Mouse (Mus musculus) midbrain, embryonic 16.5 days (tissue): ENCODE measurements around the gene Fndc11. TPM values are rescaled to one million over a fixed set of nuclear protein-coding genes. Genes with fewer than 3 reads are reported as not detected.

Experiments used
- ATAC-seq: fragments of 200-750 bp; cut with Nextera tagmentation; 2 replicates; pipeline ENCODE4 v1.8.0; 2017; ENCODE audit warnings: moderate TSS enrichment
- H3K27ac ChIP-seq: fragments of 300-500 bp; sonication (generic); 2 replicates; pipeline ENCODE4 v1.5.1; 2014; ENCODE audit warnings: mild to moderate bottlenecking, low read length, mixed read lengths
- H3K27me3 ChIP-seq: fragments of 300-500 bp; sonication (generic); 2 replicates; pipeline ENCODE4 v1.6.1; 2014; ENCODE audit warnings: low read depth, low read length, mixed read lengths; ENCODE audit not compliant: control insufficient read depth, insufficient read depth
- H3K36me3 ChIP-seq: fragments of 300-500 bp; sonication (generic); 2 replicates; pipeline ENCODE4 v1.6.1; 2014; ENCODE audit warnings: mild to moderate bottlenecking, low read length, moderate library complexity, mixed read lengths; ENCODE audit not compliant: control insufficient read depth, insufficient read depth
- H3K4me1 ChIP-seq: fragments of 300-500 bp; sonication (generic); 2 replicates; pipeline ENCODE4 v1.6.1; 2014; ENCODE audit warnings: mild to moderate bottlenecking, low read length, mixed read lengths; ENCODE audit not compliant: control insufficient read depth, insufficient read depth
- H3K4me2 ChIP-seq: fragments of 300-500 bp; sonication (generic); 2 replicates; pipeline ENCODE4 v1.6.1; 2014; ENCODE audit warnings: mild to moderate bottlenecking, low read length, mixed read lengths
- H3K4me3 ChIP-seq: fragments of 300-500 bp; sonication (generic); 2 replicates; pipeline ENCODE4 v1.5.1; 2014; ENCODE audit warnings: low read depth, mild to moderate bottlenecking, low read length, moderate library complexity, mixed read lengths
- H3K9ac ChIP-seq: fragments of 300-500 bp; sonication (generic); 2 replicates; pipeline ENCODE4 v1.6.1; 2014; ENCODE audit warnings: low read depth, low read length, mixed read lengths
- H3K9me3 ChIP-seq: fragments of 300-500 bp; sonication (generic); replicated peaks from 2 replicates; pipeline ENCODE4 v1.6.1; 2014; ENCODE audit warnings: mild to moderate bottlenecking, low read length, mixed read lengths; ENCODE audit not compliant: control insufficient read depth, poor library complexity, severe bottlenecking
- WGBS: fragments of 180-500 bp; shearing (Covaris S2); extraction: QIAGEN DNeasy Blood & Tissue Kit; methylation state at CpG from one replicate; pipeline ENCODE4 v1.1.7; 2014; 5-methylcytosine and 5-hydroxymethylcytosine counted together
- polyA plus RNA-seq: library from polyadenylated mRNA; unstranded; fragments of >200 nt; fragmentation: Nextera tagmentation; extraction: Ambion mirVana; gene quantifications from 2 replicates; pipeline ENCODE4 v1.2.1, GENCODE M21; 2015

Fndc11 gene
- polyA plus RNA-seq, 1 experiment from 2014 or later: 0.41 TPM

GRCm38 (mm10) chr2:181212389-181213020, 7.3 kb upstream of the Fndc11 start:
- ATAC-seq: no peak
- no peak overlapping the region for H3K27ac ChIP-seq
- peak overlapping the region; percentile 15 for H3K9ac ChIP-seq
- 3% methylated on average over 34 of the region's 34 CpGs for WGBS
- H3K27me3 ChIP-seq: peaks cover 34% of the 10 kb centered on the region
- H3K4me3 ChIP-seq: peak overlapping the region; percentile 28
- H3K9me3 ChIP-seq: no peaks in the 10 kb centered on the region
- H3K36me3 ChIP-seq: no peaks in the 10 kb centered on the region
- peaks cover 7% of the 10 kb centered on the region; the same call in 1 of the 2 replicates for H3K4me1 ChIP-seq
- peak overlapping the region; percentile 53 for H3K4me2 ChIP-seq

DNA sequence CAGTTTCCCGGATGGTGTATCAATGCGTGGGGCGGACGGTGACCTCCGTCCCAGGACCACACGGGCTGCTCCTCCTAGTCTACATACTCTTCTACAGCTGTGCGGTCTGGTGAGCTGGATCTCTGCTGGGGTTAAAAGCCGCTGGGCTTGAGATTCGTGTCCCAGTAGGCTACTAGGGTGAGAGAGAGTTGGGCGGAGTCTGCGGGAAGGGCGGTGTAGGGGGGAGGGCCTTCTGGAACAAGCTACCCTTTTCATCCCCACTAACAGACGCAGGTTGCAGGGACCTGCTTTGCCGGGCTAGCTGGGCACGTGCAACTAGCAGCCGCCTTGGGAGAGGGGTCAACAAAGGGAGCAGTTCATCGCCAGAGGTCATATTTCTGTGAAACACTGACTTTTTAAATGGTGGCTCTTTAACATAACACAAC, 6.8 kb upstream of the Fndc11 start, which contains the start of gene Srms:
TSS of gene Srms (minus strand) at position 165 of the 425 bp plus-strand sequence.
- WGBS: 2% methylated on average over 17 of the region's 17 CpGs
- Histone ChIP-seq H3K27ac (no peak within 1 kb of the TSS), H3K4me3 (peak within 1 kb of the TSS; percentile 28), H3K9ac (peak within 1 kb of the TSS; percentile 15), H3K9me3 (no peaks in the 10 kb centered on the region), H3K4me2 (peak within 1 kb of the TSS; percentile 53), H3K4me1 (peaks cover 7% of the 10 kb centered on the region; the same call in 1 of the 2 replicates), H3K27me3 (peaks cover 34% of the 10 kb centered on the region), H3K36me3 (no peaks in the 10 kb centered on the region)
- no peak for ATAC-seq

DNA sequence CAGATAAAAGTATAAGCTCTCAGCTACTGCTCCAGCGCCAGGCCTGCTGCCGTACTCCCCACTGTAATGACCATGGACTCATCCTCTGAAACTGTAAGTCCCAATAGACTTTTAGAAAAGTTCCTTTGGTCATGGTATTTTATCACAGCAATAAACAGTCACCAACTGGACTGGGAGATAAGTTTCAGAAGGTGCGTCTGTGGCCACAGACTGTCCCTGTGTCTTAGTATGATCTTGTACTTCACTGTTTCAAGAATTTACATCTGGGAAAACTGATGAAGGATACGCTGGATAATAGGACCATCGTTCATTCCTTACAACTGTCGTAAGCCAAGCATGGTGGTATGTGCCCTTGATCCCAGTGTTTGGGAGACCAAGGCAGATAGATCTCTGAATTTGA, 3.8 kb upstream of the Fndc11 start:
- 93% methylated on average over 6 of the region's 6 CpGs for WGBS
- no peak overlapping the region for H3K27ac ChIP-seq
- ATAC-seq: no peak
- H3K27me3 ChIP-seq: peaks cover 32% of the 10 kb centered on the region
- no peaks in the 10 kb centered on the region for H3K9me3 ChIP-seq
- H3K36me3 ChIP-seq: no peaks in the 10 kb centered on the region
- no peak overlapping the region for H3K4me3 ChIP-seq
- H3K4me2 ChIP-seq: no peak overlapping the region
- H3K4me1 ChIP-seq: peaks cover 15% of the 10 kb centered on the region; the same call in 1 of the 2 replicates
- H3K9ac ChIP-seq: no peak overlapping the region

GRCm38 (mm10) chr2:181218881-181219485, 830 bp upstream of the Fndc11 start:
- Histone ChIP-seq H3K27ac (no peak overlapping the region), H3K4me2 (no peak overlapping the region)
- no peak for ATAC-seq

DNA sequence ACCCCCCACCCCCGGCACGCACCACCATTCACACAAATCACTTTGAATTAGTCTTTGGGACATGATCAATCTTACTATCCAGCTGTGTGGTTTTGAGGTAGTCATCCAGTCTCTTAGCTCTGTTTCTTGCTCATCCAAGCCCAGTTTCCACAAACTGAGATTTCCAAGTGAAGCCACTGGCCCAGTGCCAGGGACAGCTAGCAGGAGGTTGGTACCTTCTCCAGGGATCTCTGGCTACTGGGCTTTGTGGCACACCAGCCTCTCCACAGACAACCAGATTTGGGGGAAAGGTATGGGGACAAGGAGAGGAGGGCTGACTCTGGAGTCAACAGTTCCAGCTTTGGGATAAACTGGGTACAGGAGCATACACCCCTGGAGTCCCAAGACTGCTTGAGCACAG, 548 bp downstream of the Fndc11 start:
- WGBS: 62% methylated on average over 2 of the region's 2 CpGs
- Histone ChIP-seq H3K4me1 (peaks cover 8% of the 10 kb centered on the region; the same call in 1 of the 2 replicates), H3K27ac (no peak overlapping the region), H3K36me3 (no peaks in the 10 kb centered on the region), H3K27me3 (no peaks in the 10 kb centered on the region), H3K9ac (no peak overlapping the region), H3K4me3 (peak overlapping the region; percentile 29; the same call in 1 of the 2 replicates), H3K4me2 (peak overlapping the region; percentile 56), H3K9me3 (no peaks in the 10 kb centered on the region)
- ATAC-seq: no peak

More at GRCm38 (mm10) chr2:181218881-181219485, 830 bp upstream of the Fndc11 start:
- H3K9ac ChIP-seq: no peak overlapping the region
- 65% methylated on average over 5 of the region's 5 CpGs for WGBS
- H3K9me3 ChIP-seq: no peaks in the 10 kb centered on the region
- peaks cover 8% of the 10 kb centered on the region; the same call in 1 of the 2 replicates for H3K4me1 ChIP-seq
- H3K36me3 ChIP-seq: no peaks in the 10 kb centered on the region
- peaks cover 5% of the 10 kb centered on the region; the same call in 1 of the 2 replicates for H3K27me3 ChIP-seq
- no peak overlapping the region for H3K4me3 ChIP-seq

GRCm38 (mm10) chr2:181224994-181225393, 5.2 kb downstream of the Fndc11 start:
- Histone ChIP-seq H3K9ac (no peak overlapping the region), H3K27ac (no peak overlapping the region), H3K4me3 (no peak overlapping the region), H3K36me3 (no peaks in the 10 kb centered on the region), H3K4me2 (no peak overlapping the region), H3K27me3 (no peaks in the 10 kb centered on the region), H3K9me3 (no peaks in the 10 kb centered on the region), H3K4me1 (peaks cover 3% of the 10 kb centered on the region; the same call in 1 of the 2 replicates)
- WGBS: 91% methylated on average over 2 of the region's 2 CpGs
- no peak for ATAC-seq

DNA sequence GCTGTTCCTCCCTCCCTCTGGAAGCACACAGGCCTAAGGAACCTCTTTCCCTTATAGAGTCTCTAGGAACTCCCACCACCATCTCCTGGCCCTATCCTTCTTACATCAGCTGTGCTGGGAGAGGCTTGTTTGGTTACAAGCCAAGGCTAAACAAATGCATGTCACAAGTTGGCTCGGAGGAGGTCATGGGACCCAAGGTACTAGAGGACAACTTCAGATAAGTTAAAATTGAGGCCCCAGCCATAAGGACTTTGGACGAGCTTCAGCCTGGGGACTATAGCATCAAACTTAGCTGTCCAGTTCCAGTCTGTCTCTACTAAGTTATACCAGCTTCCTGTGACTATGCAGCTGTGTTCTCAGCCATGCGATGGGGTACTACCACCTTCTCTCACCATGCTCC, 7.3 kb downstream of the Fndc11 start:
- Histone ChIP-seq H3K4me1 (no peaks in the 10 kb centered on the region), H3K4me3 (no peak overlapping the region), H3K27me3 (no peaks in the 10 kb centered on the region), H3K9me3 (no peaks in the 10 kb centered on the region), H3K36me3 (no peaks in the 10 kb centered on the region), H3K27ac (no peak overlapping the region), H3K9ac (no peak overlapping the region), H3K4me2 (no peak overlapping the region)
- WGBS: 88% methylated on average over 3 of the region's 3 CpGs
- no peak for ATAC-seq

DNA sequence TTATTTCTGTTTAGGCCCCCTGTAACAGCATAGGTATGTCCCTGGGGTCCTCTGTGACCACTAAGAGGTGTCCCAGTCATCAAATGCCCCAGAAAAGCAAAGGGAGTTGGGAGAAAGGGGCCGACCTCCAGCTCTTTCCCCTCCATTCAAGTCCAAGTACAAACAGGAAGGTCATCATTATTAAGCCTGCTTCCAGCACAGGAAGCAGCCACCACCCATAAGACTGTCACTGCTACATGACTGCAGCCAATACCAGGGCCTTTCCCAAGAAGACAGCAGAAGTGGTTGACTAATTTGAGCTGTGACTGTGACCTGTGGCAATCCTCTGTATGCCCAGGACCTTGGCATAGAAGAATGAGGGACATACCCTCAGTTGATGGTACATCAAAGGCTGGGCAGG, 8.5 kb downstream of the Fndc11 start:
- no peak overlapping the region for H3K4me3 ChIP-seq
- no peak for ATAC-seq
- no peaks in the 10 kb centered on the region for H3K36me3 ChIP-seq
- H3K27me3 ChIP-seq: no peaks in the 10 kb centered on the region
- H3K4me2 ChIP-seq: no peak overlapping the region
- no peaks in the 10 kb centered on the region for H3K4me1 ChIP-seq
- H3K9ac ChIP-seq: no peak overlapping the region
- H3K27ac ChIP-seq: no peak overlapping the region
- 63% methylated on average over 1 of the region's 1 CpGs for WGBS
- no peaks in the 10 kb centered on the region for H3K9me3 ChIP-seq

GRCm38 (mm10) chr2:181231171-181231570, 11.4 kb downstream of the Fndc11 start:
- ATAC-seq: no peak
- no peak overlapping the region for H3K27ac ChIP-seq
- no peak overlapping the region for H3K4me3 ChIP-seq
- H3K4me2 ChIP-seq: no peak overlapping the region
- H3K9me3 ChIP-seq: no peaks in the 10 kb centered on the region
- no peaks in the 10 kb centered on the region for H3K36me3 ChIP-seq
- peak overlapping the region; percentile 18; the same call in 1 of the 2 replicates for H3K9ac ChIP-seq
- H3K27me3 ChIP-seq: no peaks in the 10 kb centered on the region
- H3K4me1 ChIP-seq: no peaks in the 10 kb centered on the region
- WGBS: 74% methylated on average over 19 of the region's 20 CpGs
